In genomic region chr15:85678981-85679708, GRCm38 (mm10) we compare ENCODE assay signal across 9 mouse cellular contexts. TPM values are rescaled to one million over a fixed set of nuclear protein-coding genes. Genes with fewer than 3 reads are reported as not detected.
DNase-seq lines count a peak whose midpoint lies in the region; ATAC-seq and TF ChIP-seq lines count a peak whose summit lies in the region.
"Had no signal": no experiment of that assay in that cellular context is flagged by ENCODE, and none has a peak within 500 bp of the region (broad histone marks: within the 10 kb centered on the region; RNA-seq: fewer than 3 reads in every experiment).

No protein-coding gene starts in this region.

- H3K27ac ChIP-seq in left cerebral cortex, adult 2 months: peak overlapping the region; percentile 96
- peak overlapping the region; percentile 93 for H3K27ac ChIP-seq in forebrain, embryonic 14.5 days (ENCODE audit: low read depth, low read length)
- peak overlapping the region; percentile 83 for H3K27ac ChIP-seq in limb, embryonic 13.5 days
- H3K27ac ChIP-seq: liver, embryonic 14.5 days had no signal

- no peaks in the 10 kb centered on the region for H3K9me3 ChIP-seq in forebrain, embryonic 14.5 days (replicated peaks; ENCODE audit: control insufficient read depth, low read length)
- H3K9me3 ChIP-seq in limb, embryonic 13.5 days: no peaks in the 10 kb centered on the region

- H3K4me1 ChIP-seq in forebrain, embryonic 14.5 days (ENCODE audit: control insufficient read depth, insufficient read depth, low read length): peaks cover 67% of the 10 kb centered on the region
- H3K4me1 ChIP-seq in limb, embryonic 13.5 days: peaks cover 54% of the 10 kb centered on the region

- peak overlapping the region; percentile 64 for H3K4me3 ChIP-seq in left cerebral cortex, adult 2 months
- peak overlapping the region; percentile 28 for H3K4me3 ChIP-seq in forebrain, embryonic 14.5 days (ENCODE audit: low read depth, low read length)
- peak overlapping the region; percentile 20 for H3K4me3 ChIP-seq in limb, embryonic 13.5 days

- peak; percentile 81 for DNase-seq in adrenal gland, adult 2 months
- no peak for DNase-seq in adrenal gland, postnatal 4 days (ENCODE audit: low spot score in 2 of 2)
- DNase-seq in left cerebral cortex, adult 2 months (ENCODE audit: extremely low spot score in 1 of 2, low spot score in 2 of 2): peak in 1 of 2 experiments; percentile 72
- no peak for DNase-seq in left cerebral cortex, adult 9 months (ENCODE audit: low spot score in 2 of 2)
- peak; percentile 84 for DNase-seq in forebrain, embryonic 14.5 days (ENCODE audit: low spot score)
- no peak for DNase-seq in liver

- peaks cover 37% of the 10 kb centered on the region for H3K36me3 ChIP-seq in forebrain, embryonic 14.5 days (ENCODE audit: control insufficient read depth, insufficient read depth, low read length)
- H3K36me3 ChIP-seq in limb, embryonic 13.5 days: peaks cover 45% of the 10 kb centered on the region

- TF ChIP-seq CTCF in left cerebral cortex, adult 2 months (IDR thresholded peaks at IDR 0.05): no peak

- H3K4me2 ChIP-seq in forebrain, embryonic 14.5 days (ENCODE audit: low read length): peak overlapping the region; percentile 85
- H3K4me2 ChIP-seq in limb, embryonic 13.5 days (replicated peaks): peak overlapping the region; percentile 38

- ATAC-seq in forebrain, embryonic 14.5 days: peak; percentile 60
- no peak for ATAC-seq in limb, embryonic 13.5 days (ENCODE audit: low FRiP score, low read depth)
- no peak for ATAC-seq in megakaryocyte progenitor cell, adult 5-6 weeks (replicated peaks; ENCODE audit: poor library complexity)

- intact Hi-C loops in left cerebral cortex, adult 2 months (cut with DNase I): loop anchor here (1.0 kb wide), 1 partner anchor 8 kb away; no protein-coding TSS in a partner anchor

- 48% methylated on average over 20 of the region's 24 CpGs for WGBS in forebrain, embryonic 14.5 days
- 76% methylated on average over 23 of the region's 24 CpGs for WGBS in limb, embryonic 13.5 days

- peak overlapping the region; percentile 57 for H3K9ac ChIP-seq in forebrain, embryonic 14.5 days (ENCODE audit: low read length)
- H3K9ac ChIP-seq in limb, embryonic 13.5 days: peak overlapping the region; percentile 53
- H3K9ac ChIP-seq: liver, embryonic 14.5 days had no signal

- H3K27me3 ChIP-seq in forebrain, embryonic 14.5 days (replicated peaks; ENCODE audit: control insufficient read depth, insufficient read depth, low read length): no peaks in the 10 kb centered on the region
- H3K27me3 ChIP-seq in limb, embryonic 13.5 days: peaks cover 5% of the 10 kb centered on the region

RNA-seq across cellular contexts. Expression of gene Ppara, which starts 55.6 kb away (rescaled TPM):
- 10 to 100 TPM; 37.2 to 48.9 TPM for total RNA-seq in adrenal gland, adult 2 months (2021)
- polyA plus RNA-seq in adrenal gland, adult 2 months (2012; rRNA removed): 6.3 and 8.5 TPM in 2 replicates
- total RNA-seq in adrenal gland, postnatal 4 days (2021): 10 to 100 TPM; 17.2 to 29.4 TPM
- 1 to 10 TPM; 3.6 TPM for total RNA-seq in left cerebral cortex, adult 2 months (2021)
- polyA plus RNA-seq in forebrain, embryonic 14.5 days (2014; fragmentation: Nextera tagmentation; extraction: Ambion mirVana): 0.67 and 0.73 TPM in 2 replicates
- 1.9 and 2.4 TPM in 2 replicates for polyA plus RNA-seq in limb, embryonic 13.5 days (2015; fragmentation: Nextera tagmentation; extraction: Ambion mirVana)
- not detected in 2 replicates for total RNA-seq in megakaryocyte progenitor cell, adult 5-6 weeks (2015)
- total RNA-seq in megakaryocyte progenitor cell, adult 5-6 weeks (2017): not detected in 2 replicates

Comparison
In these comparisons a context has a peak if more than half of its experiments do, and no peak if none do; other contexts are left out.
1. DNase-seq: peak in adrenal gland, adult 2 months (single experiment) and forebrain, embryonic 14.5 days (single experiment); none in adrenal gland, postnatal 4 days (0 of 2), left cerebral cortex, adult 9 months (0 of 2) and liver (single experiment).
2. RNA of gene Ppara, which starts 55.6 kb away (total RNA-seq): 37.2 to 48.9 TPM in adrenal gland, adult 2 months, 17.2 to 29.4 TPM in adrenal gland, postnatal 4 days and 3.6 TPM in left cerebral cortex, adult 2 months; not detected in megakaryocyte progenitor cell, adult 5-6 weeks; every median in the first group is over 4 times any median in the second.
3. Peak in every context shown above with its lines, with median percentiles within 50 percentile points of each other: H3K27ac ChIP-seq and H3K4me3 ChIP-seq.